Mouse (Mus musculus) stomach, embryonic 15.5 days (tissue): Measurements from ENCODE around the gene Frmpd2. TPM values are rescaled to one million over a fixed set of nuclear protein-coding genes. Genes with fewer than 3 reads are reported as not detected.

Experiments used
- ATAC-seq: fragments of 200-750 bp; cut with Nextera tagmentation; 2 replicates; pipeline ENCODE4 v1.8.0; 2017; ENCODE audit warnings: low read depth, moderate number of reproducible peaks, moderate TSS enrichment; ENCODE audit not compliant: insufficient read depth, low FRiP score
- H3K27ac ChIP-seq: fragments of 300-500 bp; sonication (generic); 2 replicates; pipeline ENCODE4 v1.5.1; 2015; ENCODE audit warnings: mild to moderate bottlenecking, inconsistent platforms
- H3K27me3 ChIP-seq: fragments of 300-500 bp; sonication (generic); replicated peaks from 2 replicates; pipeline ENCODE4 v1.6.1; 2015; ENCODE audit warnings: inconsistent platforms
- H3K36me3 ChIP-seq: fragments of 300-500 bp; sonication (generic); 2 replicates; pipeline ENCODE4 v1.6.1; 2015; ENCODE audit warnings: inconsistent platforms
- H3K4me1 ChIP-seq: fragments of 300-500 bp; sonication (generic); 2 replicates; pipeline ENCODE4 v1.6.1; 2015; ENCODE audit warnings: inconsistent platforms
- H3K4me2 ChIP-seq: fragments of 300-500 bp; sonication (generic); 2 replicates; pipeline ENCODE4 v1.6.1; 2015; ENCODE audit warnings: mild to moderate bottlenecking, inconsistent platforms
- H3K4me3 ChIP-seq: fragments of 300-500 bp; sonication (generic); replicated peaks from 2 replicates; pipeline ENCODE4 v1.5.1; 2015; ENCODE audit warnings: inconsistent platforms
- H3K9ac ChIP-seq: fragments of 300-500 bp; sonication (generic); 2 replicates; pipeline ENCODE4 v1.6.1; 2015; ENCODE audit warnings: inconsistent platforms
- H3K9me3 ChIP-seq: fragments of 300-500 bp; sonication (generic); 2 replicates; pipeline ENCODE4 v1.6.1; 2016; ENCODE audit warnings: inconsistent platforms
- WGBS: fragments of 180-500 bp; shearing (Covaris S2); methylation state at CpG from one replicate; pipeline ENCODE4 v1.1.7; 2015; 5-methylcytosine and 5-hydroxymethylcytosine counted together
- polyA plus RNA-seq: library from polyadenylated mRNA; unstranded; fragments of >200 nt; fragmentation: Nextera tagmentation; extraction: Ambion mirVana; gene quantifications from 2 replicates; pipeline ENCODE4 v1.2.1, GENCODE M21; 2015

Frmpd2 gene
- polyA plus RNA-seq, 1 experiment from 2014 or later, result 0.12 TPM

DNA sequence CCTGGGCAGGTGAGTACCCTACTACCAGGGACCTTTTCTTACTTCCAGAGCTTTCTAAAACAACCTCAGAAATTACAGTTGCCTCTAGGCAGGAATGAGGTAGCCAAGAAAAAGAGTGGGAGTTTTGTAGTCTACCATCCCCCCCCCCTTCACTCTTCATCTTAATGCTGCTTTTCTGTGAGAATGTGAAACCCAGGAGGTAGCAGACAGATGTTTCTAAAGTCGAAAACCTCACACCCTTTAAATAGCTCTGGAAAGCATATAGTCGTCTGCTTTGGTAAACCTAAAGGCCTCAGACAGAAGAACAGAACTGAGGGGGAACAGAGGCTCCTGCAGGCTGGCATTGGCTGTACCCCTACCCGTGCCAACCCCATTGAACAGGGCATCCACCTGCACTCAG is 77.2 kb downstream of the Frmpd2 start:
- ATAC-seq, result no peak
- H3K27me3 ChIP-seq, result no peaks in the 10 kb centered on the region
- WGBS, result 55% methylated on average over 3 of the region's 3 CpGs
- H3K9ac ChIP-seq, result no peak overlapping the region
- no peak overlapping the region for H3K4me3 ChIP-seq
- no peak overlapping the region for H3K4me2 ChIP-seq
- H3K4me1 ChIP-seq, result no peaks in the 10 kb centered on the region
- H3K9me3 ChIP-seq, result no peaks in the 10 kb centered on the region
- no peak overlapping the region for H3K27ac ChIP-seq
- no peaks in the 10 kb centered on the region for H3K36me3 ChIP-seq

DNA sequence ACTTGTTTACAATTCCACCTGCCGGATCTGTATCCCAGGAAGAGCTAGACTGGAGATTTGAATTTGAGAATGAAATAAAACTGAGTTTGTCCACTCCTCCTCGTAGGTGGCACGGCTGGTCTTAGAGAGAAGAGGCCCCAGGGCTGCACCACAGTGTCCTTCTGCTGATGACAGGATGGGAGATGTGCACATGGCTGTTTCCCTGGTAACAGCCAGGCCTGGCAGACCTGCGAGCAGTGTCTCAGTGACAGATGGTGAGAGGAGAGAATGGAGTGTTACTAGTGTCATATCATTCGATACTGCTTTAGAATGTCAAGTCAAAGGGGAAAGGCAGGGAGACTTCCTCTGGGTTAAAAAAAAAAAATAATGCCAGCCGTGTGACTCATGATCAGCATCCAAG is 78.4 kb downstream of the Frmpd2 start:
- Histone ChIP-seq H3K27me3 (no peaks in the 10 kb centered on the region), H3K4me2 (no peak overlapping the region), H3K4me3 (no peak overlapping the region), H3K9me3 (no peaks in the 10 kb centered on the region), H3K27ac (no peak overlapping the region), H3K36me3 (no peaks in the 10 kb centered on the region), H3K9ac (no peak overlapping the region), H3K4me1 (no peaks in the 10 kb centered on the region)
- 64% methylated on average over 6 of the region's 6 CpGs for WGBS
- ATAC-seq, result no peak

DNA sequence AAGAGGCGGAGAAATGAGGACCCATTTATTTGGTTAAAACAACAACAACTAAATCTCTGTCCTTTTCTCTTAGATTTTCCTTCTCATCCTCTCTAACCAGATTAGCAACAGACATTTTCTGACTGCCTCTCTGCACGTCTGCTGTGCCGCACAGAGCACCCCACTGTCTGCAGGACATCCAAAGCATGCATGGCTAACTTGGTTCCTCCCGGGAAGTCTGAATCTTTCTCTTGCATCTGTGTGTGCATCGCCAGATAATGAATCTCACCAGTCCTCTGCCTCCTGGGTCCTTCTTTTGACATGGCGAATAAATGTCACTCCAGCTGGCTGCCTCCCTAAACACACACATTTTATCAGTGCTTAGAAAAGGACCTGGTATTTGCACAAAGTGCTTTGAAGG is 99.2 kb downstream of the Frmpd2 start:
- H3K9me3 ChIP-seq, result no peaks in the 10 kb centered on the region
- no peak overlapping the region for H3K4me3 ChIP-seq
- no peak overlapping the region for H3K27ac ChIP-seq
- no peaks in the 10 kb centered on the region for H3K27me3 ChIP-seq
- H3K36me3 ChIP-seq, result no peaks in the 10 kb centered on the region
- H3K4me1 ChIP-seq, result no peaks in the 10 kb centered on the region
- 40% methylated on average over 6 of the region's 6 CpGs for WGBS
- no peak for ATAC-seq
- H3K9ac ChIP-seq, result no peak overlapping the region
- H3K4me2 ChIP-seq, result no peak overlapping the region

DNA sequence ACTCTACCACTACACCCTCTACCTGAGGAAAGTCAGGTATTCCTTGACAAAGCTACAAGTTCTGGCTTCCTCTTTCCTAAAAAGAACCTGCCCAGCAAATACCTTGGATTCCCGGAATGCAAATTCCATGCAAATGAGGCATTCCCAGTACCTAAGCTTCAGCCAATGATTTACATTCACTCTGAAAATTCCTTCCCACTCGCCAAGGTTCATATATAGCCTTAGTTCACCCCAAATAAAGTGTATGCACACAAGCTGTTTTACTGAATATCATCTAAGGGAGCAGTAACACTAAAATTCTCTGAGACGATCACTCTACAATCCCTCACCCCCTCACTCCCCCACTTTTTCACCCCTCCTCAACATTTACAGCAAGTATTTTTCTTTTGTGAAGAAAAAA is 102.1 kb downstream of the Frmpd2 start:
- Histone ChIP-seq H3K4me2 (no peak overlapping the region), H3K36me3 (no peaks in the 10 kb centered on the region), H3K9me3 (no peaks in the 10 kb centered on the region), H3K9ac (no peak overlapping the region), H3K27ac (no peak overlapping the region), H3K4me3 (no peak overlapping the region), H3K27me3 (no peaks in the 10 kb centered on the region), H3K4me1 (no peaks in the 10 kb centered on the region)
- 68% methylated on average over 3 of the region's 3 CpGs for WGBS
- no peak for ATAC-seq

DNA sequence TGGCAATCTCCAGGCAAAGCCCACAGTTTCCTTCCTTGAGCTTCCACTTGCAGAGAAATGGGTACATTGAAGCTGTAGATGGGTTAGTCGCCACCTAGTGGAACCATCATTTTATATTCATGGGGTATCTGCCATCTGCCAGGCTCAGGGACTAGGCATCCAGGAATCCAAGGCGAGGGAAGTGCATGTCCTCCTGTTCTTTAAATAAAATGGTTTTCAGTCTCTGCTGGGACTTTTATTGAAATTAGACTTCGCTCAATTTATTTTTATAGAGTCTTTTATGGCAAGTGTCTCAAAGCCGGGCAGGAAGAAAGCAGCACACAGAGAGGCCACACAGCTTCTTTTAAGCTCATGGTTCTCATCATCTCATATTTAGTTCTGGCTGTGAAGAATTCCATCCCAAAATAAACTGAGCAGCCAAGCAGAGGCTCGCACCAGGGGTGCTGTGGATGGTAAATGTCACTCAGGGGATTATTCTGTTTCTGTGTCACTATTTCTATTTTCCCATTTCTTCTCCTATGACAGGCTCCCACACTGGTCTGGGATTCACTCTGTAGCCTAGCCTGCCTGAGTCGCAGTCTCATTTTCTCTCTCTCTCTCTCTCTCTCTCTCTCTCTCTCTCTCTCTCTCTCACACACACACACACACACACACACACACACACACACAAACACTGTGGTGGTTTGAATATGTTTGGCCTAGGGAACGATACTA is 108.4 kb downstream of the Frmpd2 start:
- ATAC-seq, result no peak
- 59% methylated on average over 7 of the region's 7 CpGs for WGBS

DNA sequence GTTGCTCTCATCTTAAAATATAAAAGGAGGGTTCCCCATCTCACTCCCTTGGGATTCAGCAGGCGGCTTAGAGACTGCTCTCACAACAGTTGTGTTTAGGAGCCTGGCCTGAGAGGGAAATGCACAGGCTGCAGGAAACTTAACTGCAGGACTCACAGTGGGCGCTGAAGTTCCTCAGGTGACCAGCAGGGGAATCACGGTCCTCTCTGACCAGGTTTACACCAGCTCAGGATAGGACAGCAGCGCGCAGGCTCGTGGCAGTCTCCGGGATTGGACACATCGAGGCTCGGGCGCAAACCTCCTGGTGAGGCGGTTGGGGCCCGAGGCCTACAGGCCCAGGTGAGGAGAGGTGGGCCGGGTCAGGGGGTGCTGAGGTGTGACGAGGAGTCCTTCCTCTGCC is 117.5 kb downstream of the Frmpd2 start, which contains the start of gene Ptpn20:
Gene Ptpn20, plus strand, starts transcription at position 257 of the 400 bp plus-strand sequence.
- Histone ChIP-seq H3K4me3 (no peak within 1 kb of the TSS), H3K9ac (no peak within 1 kb of the TSS), H3K9me3 (no peaks in the 10 kb centered on the region), H3K27me3 (no peaks in the 10 kb centered on the region), H3K4me2 (no peak within 1 kb of the TSS), H3K4me1 (no peaks in the 10 kb centered on the region), H3K36me3 (no peaks in the 10 kb centered on the region), H3K27ac (no peak within 1 kb of the TSS)
- 63% methylated on average over 14 of the region's 14 CpGs for WGBS
- ATAC-seq, result no peak

More for the DNA sequence above, 108.4 kb downstream of the Frmpd2 start:
- H3K4me1 ChIP-seq, result no peaks in the 10 kb centered on the region
- no peak overlapping the region for H3K9ac ChIP-seq
- H3K4me2 ChIP-seq, result no peak overlapping the region
- H3K4me3 ChIP-seq, result no peak overlapping the region
- no peaks in the 10 kb centered on the region for H3K27me3 ChIP-seq
- no peaks in the 10 kb centered on the region for H3K36me3 ChIP-seq
- no peak overlapping the region for H3K27ac ChIP-seq
- no peaks in the 10 kb centered on the region for H3K9me3 ChIP-seq

DNA sequence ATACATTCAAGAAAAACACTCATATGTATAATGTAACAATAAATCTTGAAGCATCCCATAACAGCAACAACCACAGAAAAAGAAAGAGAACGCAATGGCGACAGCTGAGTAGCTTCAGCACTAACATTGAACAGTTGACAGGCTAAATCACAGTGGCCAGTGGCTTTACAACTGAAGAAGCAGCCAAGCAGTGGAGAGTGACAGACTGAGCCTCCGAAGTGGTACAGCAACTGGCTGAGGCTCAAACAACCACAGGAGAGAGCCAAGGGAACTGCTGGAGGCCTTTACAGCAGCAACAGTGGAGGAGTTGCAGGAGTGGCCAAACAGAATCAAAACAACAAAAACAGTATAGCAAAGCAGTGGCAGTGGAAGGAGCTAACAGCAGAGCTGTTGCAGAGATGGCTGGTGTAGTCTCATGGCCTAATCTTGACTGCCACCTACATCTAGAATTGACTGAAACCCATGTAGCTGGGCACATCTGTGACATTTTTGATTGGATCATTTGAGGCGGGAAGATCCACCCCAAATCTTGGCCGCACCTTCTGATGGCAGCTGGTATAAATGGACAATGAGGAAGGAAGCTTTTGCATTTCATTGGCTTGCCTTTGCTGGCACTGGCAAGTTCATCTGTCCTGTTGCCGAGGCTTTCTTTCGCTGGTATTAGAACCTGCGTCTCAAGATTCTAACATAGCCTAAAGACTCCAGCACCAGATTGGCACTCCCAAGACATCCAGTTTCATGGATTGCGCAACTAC is 127.1 kb downstream of the Frmpd2 start:
- Histone ChIP-seq H3K36me3 (no peaks in the 10 kb centered on the region), H3K4me3 (no peak overlapping the region), H3K4me2 (no peak overlapping the region), H3K9ac (no peak overlapping the region), H3K4me1 (no peaks in the 10 kb centered on the region), H3K27me3 (no peaks in the 10 kb centered on the region), H3K9me3 (no peaks in the 10 kb centered on the region), H3K27ac (no peak overlapping the region)
- ATAC-seq, result no peak
- WGBS, result 78% methylated on average over 9 of the region's 9 CpGs

DNA sequence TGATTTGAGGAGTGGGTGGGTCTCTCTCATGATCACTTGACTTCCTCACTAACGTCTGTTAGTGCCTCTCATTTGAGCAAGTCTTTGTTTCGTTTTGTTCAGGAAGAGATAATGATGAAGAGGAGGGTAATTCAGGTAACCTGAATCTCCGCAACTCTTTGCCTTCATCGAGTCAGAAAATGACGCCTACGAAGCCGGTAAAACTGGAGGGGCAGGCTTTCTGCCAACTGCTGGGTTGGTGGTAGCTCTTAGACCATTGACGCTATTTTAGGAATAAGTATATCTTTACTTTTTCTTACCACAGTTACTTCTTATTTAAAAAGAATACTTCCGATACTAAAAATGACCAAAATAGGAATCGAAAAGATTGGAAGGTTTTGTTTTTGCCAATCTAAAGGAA is 135.9 kb downstream of the Frmpd2 start:
- no peak overlapping the region for H3K9ac ChIP-seq
- H3K27me3 ChIP-seq, result no peaks in the 10 kb centered on the region
- no peak overlapping the region for H3K4me2 ChIP-seq
- H3K9me3 ChIP-seq, result no peaks in the 10 kb centered on the region
- no peaks in the 10 kb centered on the region for H3K36me3 ChIP-seq
- no peaks in the 10 kb centered on the region for H3K4me1 ChIP-seq
- ATAC-seq, result no peak
- 82% methylated on average over 10 of the region's 10 CpGs for WGBS
- H3K27ac ChIP-seq, result no peak overlapping the region
- H3K4me3 ChIP-seq, result no peak overlapping the region

Other genes starting within 250 kb of the Frmpd2 start
- 14.3 and 15.5 TPM in 2 replicates for gene Mapk8, start 24.5 kb upstream of the Frmpd2 start, polyA plus RNA-seq
- gene Ptpn20, start 117.5 kb downstream of the Frmpd2 start, polyA plus RNA-seq, result 0.04 and 0.09 TPM in 2 replicates